11 mouse cellular contexts compared by ENCODE assay signal in the genomic region with DNA sequence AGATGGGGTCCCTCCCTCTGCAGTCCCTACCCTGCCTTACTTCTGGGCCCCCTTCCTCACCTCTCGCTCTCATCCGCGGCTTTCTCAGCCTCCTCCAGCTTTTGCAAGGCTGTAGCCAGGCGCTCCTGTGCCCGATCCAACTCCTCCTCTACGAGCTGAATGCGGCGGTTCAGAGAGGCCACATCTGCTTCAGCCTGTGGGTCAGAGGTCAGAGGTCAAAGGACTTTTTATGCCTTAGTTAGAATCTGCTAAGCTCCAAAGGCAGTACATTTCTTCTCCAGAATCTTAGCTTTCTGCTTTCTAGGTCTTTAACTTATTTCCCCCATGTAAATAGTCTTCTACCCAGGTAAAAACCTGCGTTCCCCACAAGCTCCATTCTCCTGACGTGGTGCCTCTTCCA. TPM values are rescaled to one million over a fixed set of nuclear protein-coding genes. Genes with fewer than 3 reads are reported as not detected.
A peak's percentile ranks its signal among the peaks of the same experiment; 100 is the strongest.
DNase-seq lines count a peak whose midpoint lies in the region; ATAC-seq lines count a peak whose summit lies in the region.
"Had no signal": no experiment of that assay in that cellular context is flagged by ENCODE, and none has a peak within 500 bp of the region (broad histone marks: within the 10 kb centered on the region; RNA-seq: fewer than 3 reads in every experiment).

No protein-coding gene starts in this region.

- WGBS in kidney, embryonic 16.5 days = 21% methylated on average over 10 of the region's 10 CpGs
- WGBS in forebrain, embryonic 11.5 days = 11% methylated on average over 10 of the region's 10 CpGs
- 27% methylated on average over 10 of the region's 10 CpGs for whole genome bisulfite sequencing in limb, embryonic 12.5 days
- 16% methylated on average over 10 of the region's 10 CpGs for WGBS in neural tube, embryonic 14.5 days

- no peaks in the 10 kb centered on the region for H3K9me3 ChIP-seq in kidney, embryonic 16.5 days (ENCODE audit: low read length)
- no peaks in the 10 kb centered on the region for H3K9me3 ChIP-seq in forebrain, embryonic 11.5 days (ENCODE audit: control insufficient read depth, low read length)
- no peaks in the 10 kb centered on the region for H3K9me3 ChIP-seq in limb, embryonic 12.5 days
- no peaks in the 10 kb centered on the region for H3K9me3 ChIP-seq in neural tube, embryonic 14.5 days (ENCODE audit: control insufficient read depth, low read length)

- H3K4me3 ChIP-seq in kidney, embryonic 16.5 days (ENCODE audit: low read length) = peak overlapping the region; percentile 37
- no peak overlapping the region for H3K4me3 ChIP-seq in forebrain, embryonic 11.5 days (ENCODE audit: low read depth, low read length)
- H3K4me3 ChIP-seq in limb, embryonic 12.5 days (replicated peaks) = peak overlapping the region; percentile 23
- no peak overlapping the region for H3K4me3 ChIP-seq in neural tube, embryonic 14.5 days (ENCODE audit: low read depth, low read length)

- H3K27ac ChIP-seq in kidney, embryonic 16.5 days (ENCODE audit: low read length) = no peak overlapping the region
- H3K27ac ChIP-seq in forebrain, embryonic 11.5 days (ENCODE audit: low read depth, low read length) = no peak overlapping the region
- no peak overlapping the region for H3K27ac ChIP-seq in limb, embryonic 12.5 days
- no peak overlapping the region for H3K27ac ChIP-seq in neural tube, embryonic 14.5 days (ENCODE audit: low read depth, low read length)

- peaks cover 17% of the 10 kb centered on the region for H3K27me3 ChIP-seq in kidney, embryonic 16.5 days (ENCODE audit: insufficient read depth, low read length)
- peaks cover 34% of the 10 kb centered on the region for H3K27me3 ChIP-seq in forebrain, embryonic 11.5 days (ENCODE audit: control insufficient read depth, insufficient read depth, low read length)
- H3K27me3 ChIP-seq in limb, embryonic 12.5 days = peaks cover 56% of the 10 kb centered on the region
- peaks cover 11% of the 10 kb centered on the region for H3K27me3 ChIP-seq in neural tube, embryonic 14.5 days (ENCODE audit: control insufficient read depth, insufficient read depth, low read length)
- H3K27me3 ChIP-seq: Patski had no signal

- peaks cover 5% of the 10 kb centered on the region; the same call in 1 of the 2 replicates for H3K36me3 ChIP-seq in kidney, embryonic 16.5 days (ENCODE audit: insufficient read depth, low read length)
- no peaks in the 10 kb centered on the region for H3K36me3 ChIP-seq in forebrain, embryonic 11.5 days (ENCODE audit: control insufficient read depth, insufficient read depth, low read length)
- peaks cover 18% of the 10 kb centered on the region; the same call in 1 of the 2 replicates for H3K36me3 ChIP-seq in limb, embryonic 12.5 days
- no peaks in the 10 kb centered on the region for H3K36me3 ChIP-seq in neural tube, embryonic 14.5 days (ENCODE audit: control insufficient read depth, insufficient read depth, low read length)

- no peak for ATAC-seq in kidney, embryonic 16.5 days (ENCODE audit: low FRiP score, low TSS enrichment)
- no peak for ATAC-seq in forebrain, embryonic 11.5 days (replicated peaks; ENCODE audit: low FRiP score)
- ATAC-seq in limb, embryonic 12.5 days (ENCODE audit: insufficient number of reproducible peaks, insufficient read depth, low FRiP score, low TSS enrichment, low read depth) = no peak
- no peak for ATAC-seq in neural tube, embryonic 14.5 days (ENCODE audit: low read depth)
- ATAC-seq in megakaryocyte progenitor cell, adult 5-6 weeks (replicated peaks; ENCODE audit: poor library complexity) = no peak

- peaks cover 54% of the 10 kb centered on the region for H3K4me1 ChIP-seq in kidney, embryonic 16.5 days (ENCODE audit: insufficient read depth, low read length)
- peaks cover 19% of the 10 kb centered on the region; the same call in 1 of the 2 replicates for H3K4me1 ChIP-seq in forebrain, embryonic 11.5 days (replicated peaks; ENCODE audit: control insufficient read depth, insufficient read depth, low read length)
- H3K4me1 ChIP-seq in limb, embryonic 12.5 days (replicated peaks) = peaks cover 56% of the 10 kb centered on the region
- peaks cover 8% of the 10 kb centered on the region; the same call in 1 of the 2 replicates for H3K4me1 ChIP-seq in neural tube, embryonic 14.5 days (ENCODE audit: control insufficient read depth, insufficient read depth, low read length)

- no peak for DNase-seq in kidney, postnatal 36 days
- DNase-seq in forebrain, embryonic 11.5 days (ENCODE audit: low spot score) = no peak
- no peak for DNase-seq in spleen, postnatal 36 days (ENCODE audit: low spot score in 2 of 2)
- no peak for DNase-seq in testis, postnatal 14 days (ENCODE audit: low spot score)

- H3K9ac ChIP-seq in kidney, embryonic 16.5 days (replicated peaks; ENCODE audit: low read length) = peak overlapping the region; percentile 37; the same call in 1 of the 2 replicates
- no peak overlapping the region for H3K9ac ChIP-seq in forebrain, embryonic 11.5 days (ENCODE audit: low read length)
- H3K9ac ChIP-seq in limb, embryonic 12.5 days (replicated peaks) = 0 out of 2 replicates have a peak overlapping the region, but pooled peaks have one; percentile 12
- H3K9ac ChIP-seq in neural tube, embryonic 14.5 days (replicated peaks; ENCODE audit: low read depth, low read length) = no peak overlapping the region

- peak overlapping the region; percentile 81 for H3K4me2 ChIP-seq in kidney, embryonic 16.5 days (replicated peaks; ENCODE audit: low read depth, low read length)
- H3K4me2 ChIP-seq in forebrain, embryonic 11.5 days (ENCODE audit: low read depth, low read length, severe bottlenecking) = peak overlapping the region; percentile 24; the same call in 1 of the 2 replicates
- peak overlapping the region; percentile 80 for H3K4me2 ChIP-seq in limb, embryonic 12.5 days
- H3K4me2 ChIP-seq in neural tube, embryonic 14.5 days (ENCODE audit: low read depth, low read length) = peak overlapping the region; percentile 19

RNA-seq across cellular contexts. Expression of a gene that starts 4.0 kb away (rescaled TPM):
- polyA plus RNA-seq in kidney, embryonic 16.5 days (2015; fragmentation: Nextera tagmentation; extraction: Ambion mirVana) = 233 and 312 TPM in 2 replicates
- 46.7 and 52.7 TPM in 2 replicates for polyA plus RNA-seq in forebrain, embryonic 11.5 days (2014; fragmentation: Nextera tagmentation; extraction: Ambion mirVana)
- polyA plus RNA-seq in limb, embryonic 12.5 days (2016; fragmentation: Nextera tagmentation; extraction: Ambion mirVana) = 215 and 216 TPM in 2 replicates
- 7.2 and 13.3 TPM in 2 replicates for polyA plus RNA-seq in neural tube, embryonic 14.5 days (2014; fragmentation: Nextera tagmentation; extraction: Ambion mirVana)
- 0.56 and 3.0 TPM in 2 replicates for total RNA-seq in megakaryocyte progenitor cell, adult 5-6 weeks (2015)
- total RNA-seq in megakaryocyte progenitor cell, adult 5-6 weeks (2017) = 3.8 and 5.8 TPM in 2 replicates

RNA-seq across cellular contexts. Expression of a gene that starts 12.8 kb away (rescaled TPM):
- polyA plus RNA-seq in kidney, embryonic 16.5 days (2015; fragmentation: Nextera tagmentation; extraction: Ambion mirVana) = 1.5 and 2.7 TPM in 2 replicates
- polyA plus RNA-seq in forebrain, embryonic 11.5 days (2014; fragmentation: Nextera tagmentation; extraction: Ambion mirVana) = 0.52 and 0.87 TPM in 2 replicates
- 1.1 and 1.3 TPM in 2 replicates for polyA plus RNA-seq in limb, embryonic 12.5 days (2016; fragmentation: Nextera tagmentation; extraction: Ambion mirVana)
- polyA plus RNA-seq in neural tube, embryonic 14.5 days (2014; fragmentation: Nextera tagmentation; extraction: Ambion mirVana) = not detected in 2 replicates
- 10.4 and 15.0 TPM in 2 replicates for total RNA-seq in megakaryocyte progenitor cell, adult 5-6 weeks (2015)
- 4.0 and 10.5 TPM in 2 replicates for total RNA-seq in megakaryocyte progenitor cell, adult 5-6 weeks (2017)
- polyA plus RNA-seq: Patski had no signal

RNA-seq across cellular contexts. Expression of a gene that starts 20.1 kb away (rescaled TPM):
- 45.3 and 47.7 TPM in 2 replicates for polyA plus RNA-seq in kidney, embryonic 16.5 days (2015; fragmentation: Nextera tagmentation; extraction: Ambion mirVana)
- polyA plus RNA-seq in forebrain, embryonic 11.5 days (2014; fragmentation: Nextera tagmentation; extraction: Ambion mirVana) = 55.3 and 61.1 TPM in 2 replicates
- polyA plus RNA-seq in limb, embryonic 12.5 days (2016; fragmentation: Nextera tagmentation; extraction: Ambion mirVana) = 44.8 and 46.4 TPM in 2 replicates
- polyA plus RNA-seq in neural tube, embryonic 14.5 days (2014; fragmentation: Nextera tagmentation; extraction: Ambion mirVana) = 3.6 and 6.2 TPM in 2 replicates
- 44.2 and 55.1 TPM in 2 replicates for total RNA-seq in megakaryocyte progenitor cell, adult 5-6 weeks (2015)
- 47.5 and 65.0 TPM in 2 replicates for total RNA-seq in megakaryocyte progenitor cell, adult 5-6 weeks (2017)

RNA-seq across cellular contexts. Expression of a gene that starts 26.9 kb away (rescaled TPM):
- polyA plus RNA-seq in kidney, embryonic 16.5 days (2015; fragmentation: Nextera tagmentation; extraction: Ambion mirVana) = 73.5 and 89.4 TPM in 2 replicates
- 50.3 and 54.3 TPM in 2 replicates for polyA plus RNA-seq in forebrain, embryonic 11.5 days (2014; fragmentation: Nextera tagmentation; extraction: Ambion mirVana)
- polyA plus RNA-seq in limb, embryonic 12.5 days (2016; fragmentation: Nextera tagmentation; extraction: Ambion mirVana) = 62.0 and 63.8 TPM in 2 replicates
- 81.4 and 87.2 TPM in 2 replicates for polyA plus RNA-seq in neural tube, embryonic 14.5 days (2014; fragmentation: Nextera tagmentation; extraction: Ambion mirVana)
- total RNA-seq in megakaryocyte progenitor cell, adult 5-6 weeks (2015) = 34.5 and 43.0 TPM in 2 replicates
- total RNA-seq in megakaryocyte progenitor cell, adult 5-6 weeks (2017) = 49.6 and 53.9 TPM in 2 replicates

RNA-seq across cellular contexts. Expression of a gene that starts 36.0 kb away (rescaled TPM):
- polyA plus RNA-seq in kidney, embryonic 16.5 days (2015; fragmentation: Nextera tagmentation; extraction: Ambion mirVana) = not detected in 2 replicates
- polyA plus RNA-seq in forebrain, embryonic 11.5 days (2014; fragmentation: Nextera tagmentation; extraction: Ambion mirVana) = not detected in 2 replicates
- not detected in 2 replicates for polyA plus RNA-seq in limb, embryonic 12.5 days (2016; fragmentation: Nextera tagmentation; extraction: Ambion mirVana)
- not detected in 2 replicates for polyA plus RNA-seq in neural tube, embryonic 14.5 days (2014; fragmentation: Nextera tagmentation; extraction: Ambion mirVana)
- not detected in 2 replicates for total RNA-seq in megakaryocyte progenitor cell, adult 5-6 weeks (2015)
- total RNA-seq in megakaryocyte progenitor cell, adult 5-6 weeks (2017) = not detected in 2 replicates
- total RNA-seq: common myeloid progenitor, adult 5-6 weeks; left cerebral cortex, adult 18-20 months had no signal
- polyA plus RNA-seq: Patski had no signal

Comparison
In these comparisons a context has a peak if more than half of its experiments do, and no peak if none do; other contexts are left out.
1. H3K4me2 ChIP-seq: peak in every context shown above with its lines; median percentile 81 in kidney, embryonic 16.5 days; 80 in limb, embryonic 12.5 days; 24 in forebrain, embryonic 11.5 days; 19 in neural tube, embryonic 14.5 days.
2. H3K4me3 ChIP-seq: peak in kidney, embryonic 16.5 days (single experiment) and limb, embryonic 12.5 days (single experiment); none in forebrain, embryonic 11.5 days (single experiment) and neural tube, embryonic 14.5 days (single experiment).
3. H3K9ac ChIP-seq: peak in kidney, embryonic 16.5 days (single experiment) and limb, embryonic 12.5 days (single experiment); none in forebrain, embryonic 11.5 days (single experiment) and neural tube, embryonic 14.5 days (single experiment).